Mouse (Mus musculus): ENCODE data around the gene Rab5if.
"Not testable (repeated sequence)": the region's sequence is repeated elsewhere in the genome, so short reads cannot be mapped to it uniquely, and the experiment has no call there.

The Rab5if gene

DNA sequence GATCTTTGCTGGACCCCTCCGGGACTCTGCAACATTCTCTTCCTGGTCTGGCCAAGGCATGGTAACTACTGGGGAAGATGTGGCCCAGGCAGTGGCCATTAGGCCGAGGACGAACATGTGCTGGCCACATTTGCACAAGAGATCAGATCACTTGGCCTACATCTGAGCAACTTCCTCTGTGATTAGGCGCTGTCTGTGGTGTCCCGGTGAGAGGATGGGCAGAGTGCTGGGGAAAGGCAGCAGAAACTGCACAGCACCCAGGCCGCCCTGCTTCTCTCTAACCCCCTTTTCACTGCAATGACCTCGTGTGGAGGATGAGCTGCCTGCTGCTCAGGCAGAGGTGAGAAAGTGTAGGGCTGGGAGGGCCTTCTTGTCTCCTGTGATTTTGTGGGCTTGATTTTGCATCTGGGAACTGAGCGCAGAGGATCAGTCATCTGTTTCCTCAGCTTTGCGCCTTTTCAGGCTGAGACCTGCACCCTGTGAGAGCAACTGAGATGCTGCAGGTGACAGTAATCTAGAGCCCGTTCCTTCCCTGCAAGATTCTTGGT lies 23.2 kb downstream of the Rab5if start:
- no peak for DNase-seq (ENCODE audit: low read depth, low spot score)

DNA sequence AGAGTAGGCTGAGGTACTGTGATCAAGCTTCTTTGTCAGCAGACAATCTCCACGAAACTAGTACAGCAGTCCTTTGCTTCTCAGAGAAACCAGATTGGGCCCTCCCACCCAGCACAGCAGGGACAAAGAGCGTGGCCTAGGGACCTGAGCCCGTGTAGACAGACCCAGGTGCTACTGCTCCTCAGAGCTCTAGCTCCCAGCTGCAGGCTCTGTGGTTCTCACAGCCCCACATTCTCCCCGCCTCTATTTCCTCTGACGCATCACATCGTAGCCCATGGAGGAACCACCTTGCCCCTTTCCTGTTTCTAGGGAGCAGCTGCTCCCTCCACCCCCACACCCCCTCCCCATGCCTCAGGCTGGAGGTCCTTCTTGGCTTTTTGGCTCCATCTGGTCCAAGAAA lies 24.1 kb downstream of the Rab5if start, which contains the start of gene Sla2:
Sla2 (minus strand) TSS at position 176 of the 400 bp plus-strand sequence.
- DNase-seq (ENCODE audit: low read depth, low spot score), result no peak

DNA sequence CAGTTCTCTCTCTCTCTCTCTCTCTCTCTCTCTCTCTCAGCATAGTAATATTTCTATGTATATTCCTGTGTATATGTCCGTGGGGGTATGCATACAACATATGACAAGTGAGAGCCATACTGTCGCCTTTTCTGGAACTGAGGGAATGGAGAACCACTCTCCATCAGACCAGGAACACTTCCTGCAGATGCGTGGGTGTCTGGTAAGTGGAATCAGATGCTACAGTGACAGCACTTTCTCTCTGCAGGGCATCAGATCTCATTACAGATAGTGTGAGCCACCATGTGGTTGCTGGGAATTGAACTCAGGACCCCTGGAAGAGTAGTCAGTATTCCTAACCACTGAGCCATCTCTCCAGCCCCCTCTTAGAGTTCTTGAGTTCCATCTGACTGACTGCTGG lies 25.6 kb downstream of the Rab5if start:
- DNase-seq (ENCODE audit: low read depth, low spot score), result no peak

DNA sequence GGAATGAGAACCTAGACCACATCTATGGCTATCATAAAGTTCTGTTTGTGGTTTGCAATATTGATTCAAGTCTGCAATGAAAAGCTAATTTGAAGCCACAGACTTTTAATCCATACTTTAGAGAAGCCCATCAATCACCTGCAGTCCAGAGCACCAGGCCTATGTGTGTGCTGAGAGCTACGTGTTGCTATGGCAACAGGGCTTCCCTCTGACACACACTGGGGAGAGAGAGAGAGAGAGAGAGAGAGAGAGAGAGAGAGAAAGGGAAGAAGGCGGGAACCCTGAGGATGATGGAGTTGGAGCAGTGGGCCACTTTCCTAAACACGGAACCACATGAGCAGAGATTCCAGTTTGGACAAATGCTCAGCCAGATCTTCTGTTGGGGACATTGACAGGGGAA lies 29.3 kb downstream of the Rab5if start:
- DNase-seq (ENCODE audit: low read depth, low spot score), result peak; percentile 30

DNA sequence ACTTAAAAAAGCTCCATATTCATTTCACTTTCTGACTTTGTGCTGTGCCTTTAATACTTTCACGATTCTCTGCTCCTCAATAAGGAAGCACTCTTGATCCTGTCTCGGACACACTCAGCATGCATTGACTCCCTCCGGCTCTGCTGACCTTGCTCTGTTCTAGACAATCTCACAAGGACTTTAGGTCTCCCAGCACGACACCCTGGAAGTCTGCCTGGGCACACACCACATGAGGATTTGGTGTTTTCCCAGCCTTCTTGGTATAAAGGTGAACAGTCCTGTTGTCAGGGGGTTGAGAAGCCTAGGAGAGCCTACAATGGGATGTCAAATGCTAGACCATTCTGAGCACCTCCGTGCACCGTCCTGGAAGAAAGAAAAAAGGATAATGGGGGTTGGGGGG lies 29.9 kb downstream of the Rab5if start:
- no peak for DNase-seq (ENCODE audit: low read depth, low spot score)

DNA sequence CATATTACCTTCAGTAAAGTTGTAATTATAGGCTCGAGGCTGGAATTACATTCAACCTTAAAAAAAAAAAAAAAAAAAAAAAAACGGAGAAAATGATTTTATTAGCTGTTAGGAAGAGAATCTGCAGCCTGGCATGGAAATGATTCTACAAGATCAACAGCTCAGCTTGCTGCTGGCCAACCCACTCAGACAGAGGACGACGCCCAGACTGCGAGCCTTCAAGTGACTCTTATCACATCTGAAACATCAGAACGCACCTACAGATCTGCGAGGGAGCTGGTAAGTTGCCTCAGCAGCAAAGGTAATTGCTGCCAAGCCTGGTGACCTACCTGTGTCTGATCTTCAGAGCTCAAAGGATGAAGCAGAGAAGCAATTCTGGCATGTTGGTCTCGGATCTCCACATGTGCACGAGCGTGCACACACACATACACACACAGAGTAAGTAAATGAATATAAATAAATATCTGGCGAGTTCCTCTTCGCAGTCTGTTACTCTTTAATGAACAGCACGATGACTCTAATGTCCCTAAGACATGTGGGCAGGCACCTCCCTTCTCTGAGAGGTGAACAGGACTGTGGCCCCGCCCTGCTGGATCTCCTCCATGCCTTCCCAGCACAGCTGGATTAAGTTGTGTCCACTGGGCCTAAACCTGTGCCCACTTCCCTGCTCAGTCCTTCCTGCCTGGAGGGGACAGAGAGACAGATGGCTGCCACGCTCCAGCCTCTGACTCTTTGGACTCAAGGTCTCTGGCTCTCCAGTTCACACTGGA lies 31.8 kb downstream of the Rab5if start:
- no peak for DNase-seq (ENCODE audit: low read depth, low spot score)

DNA sequence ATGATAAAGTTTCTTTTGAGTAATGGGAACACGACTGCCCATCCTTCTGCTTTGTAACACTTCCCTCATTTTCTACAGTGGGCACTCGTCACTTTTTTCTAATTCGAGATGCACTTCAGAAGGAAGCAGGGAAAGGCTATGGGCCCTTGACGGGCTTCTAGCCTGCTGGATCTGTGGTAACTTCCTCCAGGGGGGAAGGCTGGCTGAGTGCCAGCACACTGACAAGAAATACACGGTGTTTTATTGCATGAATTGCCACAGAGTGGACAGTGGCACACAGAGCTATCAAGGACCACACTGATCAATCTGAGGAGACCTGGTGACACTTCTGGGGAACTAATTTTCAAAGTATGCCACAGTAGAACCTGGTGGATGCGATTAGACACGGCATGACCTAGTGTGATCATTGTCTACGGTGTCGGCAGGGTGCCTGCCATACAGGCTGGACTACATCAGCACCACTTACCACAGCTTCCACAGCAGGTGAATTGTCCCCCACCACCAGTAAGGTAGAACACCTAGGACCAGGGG lies 33.5 kb downstream of the Rab5if start:
- DNase-seq (ENCODE audit: low read depth, low spot score), result no peak

DNA sequence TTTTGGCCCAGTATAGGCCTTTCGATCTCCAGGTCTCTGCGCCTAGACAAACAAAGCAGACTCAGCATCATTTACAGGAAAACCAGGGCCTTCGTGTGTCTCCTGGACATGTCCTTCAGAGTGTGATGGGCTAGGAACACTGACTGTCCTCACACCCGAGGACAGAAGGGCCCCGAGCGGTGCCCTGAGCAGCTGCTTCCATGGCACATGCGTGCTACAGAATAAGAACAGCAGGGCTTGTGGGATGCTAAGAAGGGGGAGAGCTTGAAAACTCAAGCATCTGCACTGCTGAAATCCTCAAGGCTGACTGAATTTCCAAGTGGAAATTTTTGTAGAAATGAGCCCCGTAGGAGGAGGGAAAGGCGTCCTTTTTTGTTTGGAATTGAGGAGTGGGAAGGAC lies 34.1 kb downstream of the Rab5if start:
- DNase-seq (ENCODE audit: low read depth, low spot score), result no peak

DNA sequence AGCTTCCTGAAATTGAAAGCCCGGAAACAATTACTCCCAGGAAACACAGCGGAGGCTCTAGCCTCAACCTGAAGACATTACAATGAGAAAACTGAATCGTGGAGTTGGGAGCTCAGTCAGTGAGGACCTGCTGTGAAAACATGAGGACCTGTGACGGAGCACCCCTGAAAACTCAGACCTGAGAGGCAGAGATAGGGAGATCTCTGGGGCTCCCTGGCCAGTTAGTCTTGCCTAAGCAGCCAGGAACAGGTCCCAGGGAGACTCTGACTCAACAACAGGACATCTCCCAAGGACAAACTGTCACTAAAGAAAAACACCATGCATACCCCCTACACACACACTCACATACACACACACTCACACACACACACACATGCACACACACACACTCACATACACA lies 35.4 kb downstream of the Rab5if start:
- DNase-seq (ENCODE audit: low read depth, low spot score), result no peak

DNA sequence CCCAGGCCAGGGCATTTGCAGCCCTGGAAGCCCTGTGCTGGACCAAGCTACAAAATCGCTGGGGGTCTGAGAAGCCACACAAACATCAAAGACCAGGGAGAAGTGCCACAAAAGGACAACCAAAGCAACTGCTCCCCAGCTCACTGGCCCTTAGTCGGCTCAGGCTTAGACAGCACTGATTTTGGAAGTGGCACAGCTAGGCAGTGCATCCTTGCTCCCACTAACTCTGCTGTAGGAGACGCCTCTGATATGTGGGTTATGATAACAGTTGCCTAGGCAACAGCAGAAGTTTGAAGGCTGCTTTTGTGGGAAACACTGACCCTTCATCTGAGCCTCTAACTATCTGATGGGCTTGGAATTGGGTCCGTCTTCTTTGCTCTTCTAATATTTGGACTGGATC lies 36.3 kb downstream of the Rab5if start:
- no peak for DNase-seq (ENCODE audit: low read depth, low spot score)

DNA sequence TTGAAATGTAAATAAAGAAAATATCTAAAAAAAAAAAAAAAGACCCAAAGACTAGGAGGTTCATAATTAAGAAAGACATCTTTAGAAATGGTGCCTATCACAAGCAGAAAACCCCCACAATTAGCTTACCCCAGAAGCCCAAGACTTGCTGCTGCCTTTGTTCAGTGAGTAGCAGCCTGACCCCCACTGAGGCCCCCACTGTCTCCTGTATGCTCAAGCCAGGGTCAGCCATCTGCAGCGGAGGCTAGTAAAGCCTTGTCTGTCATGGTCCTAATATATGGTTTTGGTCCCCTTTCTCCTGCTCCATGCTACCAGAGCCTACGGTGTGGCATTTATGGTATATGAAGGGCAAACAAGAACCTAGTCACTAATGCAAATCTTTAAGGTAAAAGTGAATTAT lies 38.4 kb downstream of the Rab5if start:
- no peak for DNase-seq (ENCODE audit: low read depth, low spot score)

DNA sequence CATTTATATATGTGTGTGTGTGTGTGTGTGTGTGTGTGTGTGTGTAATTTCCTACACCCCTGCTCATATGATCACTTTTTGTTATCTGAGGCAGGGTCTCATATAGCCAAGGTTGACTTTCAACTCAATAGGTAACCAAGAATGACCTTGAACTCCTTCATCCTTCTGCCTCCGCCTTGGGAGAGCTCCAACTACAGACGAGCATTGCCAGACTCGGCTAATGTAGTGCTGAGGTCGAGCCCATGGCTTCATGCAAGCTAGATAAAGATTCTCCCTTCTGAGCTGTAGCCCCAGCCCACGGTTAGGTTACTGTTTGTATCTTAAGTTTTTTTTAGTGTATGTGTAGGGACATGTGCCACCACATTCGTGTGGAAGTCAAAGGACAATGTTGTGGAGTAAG lies 39.0 kb downstream of the Rab5if start:
- no peak for DNase-seq (ENCODE audit: low read depth, low spot score)

DNA sequence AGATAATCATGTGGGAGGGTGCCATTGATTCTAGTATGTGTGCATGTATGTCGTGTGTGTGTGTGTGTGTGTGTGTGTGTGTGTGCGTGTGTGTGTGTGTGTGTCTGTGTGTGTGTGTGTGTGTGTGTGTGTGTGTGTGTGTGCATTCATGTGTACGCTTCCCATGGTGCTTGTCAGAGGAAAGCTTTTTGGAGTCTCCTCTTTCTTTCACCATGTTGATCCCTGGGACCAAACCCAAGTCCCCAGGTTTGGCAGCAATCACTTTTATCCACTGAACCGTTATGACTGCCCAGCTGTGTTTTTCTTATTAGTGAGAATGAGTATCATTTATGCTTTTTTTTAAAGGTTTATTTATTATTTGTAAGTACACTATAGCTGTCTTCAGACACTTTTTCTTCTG lies 39.5 kb downstream of the Rab5if start:
- not testable (repeated sequence) for DNase-seq (ENCODE audit: low read depth, low spot score)

DNA sequence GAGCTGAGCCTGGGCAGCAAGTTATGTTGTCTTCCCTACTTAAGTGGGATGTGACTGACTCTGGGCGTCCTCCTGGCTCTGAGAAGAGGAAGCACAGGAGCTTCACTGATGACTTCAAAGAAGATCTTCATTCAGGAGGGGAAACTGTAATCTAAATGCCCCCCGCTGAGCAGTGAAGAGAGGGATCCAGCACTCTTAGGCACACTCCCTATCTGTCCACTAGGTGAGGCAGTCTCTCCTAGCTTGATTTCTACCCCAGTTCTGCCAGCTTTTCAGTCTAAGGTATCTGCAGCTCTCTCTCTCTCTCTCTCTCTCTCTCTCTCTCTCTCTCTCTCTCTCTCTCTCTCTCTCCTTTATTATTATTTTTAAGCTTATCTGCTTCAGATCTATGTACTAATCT lies 40.4 kb downstream of the Rab5if start:
- peak; percentile 59 for DNase-seq (ENCODE audit: low read depth, low spot score)

DNA sequence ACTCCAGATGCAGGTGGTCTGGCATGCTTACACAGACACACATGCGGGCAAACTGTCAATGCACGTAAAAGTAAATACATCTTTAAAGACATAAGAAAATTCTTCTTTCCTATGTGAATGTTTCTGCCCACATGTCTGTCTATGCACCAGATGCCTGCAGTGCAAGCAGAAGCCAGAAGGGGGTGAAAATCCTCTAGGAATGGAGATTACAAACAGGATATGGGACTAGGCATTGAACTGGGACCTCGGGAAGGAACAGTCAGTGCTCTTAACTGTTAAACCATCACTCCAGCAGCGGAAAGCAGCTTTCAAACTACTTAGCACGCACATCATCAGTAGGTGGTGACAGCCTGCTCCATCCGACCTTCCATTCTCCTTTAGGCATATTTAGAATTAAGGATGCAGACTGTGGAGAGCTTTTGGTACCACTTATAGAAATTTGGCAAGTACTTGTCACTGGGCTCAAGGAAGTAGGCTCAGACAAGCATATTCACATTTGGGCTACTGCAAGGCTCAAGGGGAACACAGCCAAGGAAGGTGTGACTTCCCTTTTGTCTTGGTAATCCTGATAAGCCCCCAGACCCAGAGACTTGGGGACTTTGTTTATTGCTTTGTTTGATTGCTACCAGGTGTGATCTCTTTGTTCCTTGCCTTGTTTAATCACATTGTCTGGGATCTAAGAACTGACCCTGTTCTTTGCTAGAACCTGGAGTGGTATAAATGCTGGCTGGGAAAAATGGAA lies 42.2 kb downstream of the Rab5if start:
- peak; percentile 49 for DNase-seq (ENCODE audit: low read depth, low spot score)

DNA sequence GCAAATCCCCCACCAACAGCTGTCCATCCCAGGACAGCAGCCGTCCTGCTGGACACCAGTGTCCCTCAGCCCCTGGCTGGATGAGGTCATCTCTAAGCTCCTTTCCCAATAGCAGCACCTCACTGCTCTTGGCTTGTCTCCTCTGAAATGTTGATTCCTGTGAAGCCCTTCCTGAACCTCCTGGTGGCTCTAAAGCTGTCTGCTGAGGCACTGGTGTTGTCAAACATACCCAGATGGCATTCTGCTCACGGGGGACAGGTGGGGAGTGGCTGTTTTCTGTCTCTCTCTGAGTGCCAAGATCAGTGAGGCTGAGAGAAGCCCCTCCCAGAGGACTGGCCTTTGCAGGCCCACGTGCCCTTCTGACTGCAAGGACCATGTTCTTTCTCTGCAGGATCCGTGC lies 43.0 kb downstream of the Rab5if start:
- DNase-seq (ENCODE audit: low read depth, low spot score), result not testable (repeated sequence)

DNA sequence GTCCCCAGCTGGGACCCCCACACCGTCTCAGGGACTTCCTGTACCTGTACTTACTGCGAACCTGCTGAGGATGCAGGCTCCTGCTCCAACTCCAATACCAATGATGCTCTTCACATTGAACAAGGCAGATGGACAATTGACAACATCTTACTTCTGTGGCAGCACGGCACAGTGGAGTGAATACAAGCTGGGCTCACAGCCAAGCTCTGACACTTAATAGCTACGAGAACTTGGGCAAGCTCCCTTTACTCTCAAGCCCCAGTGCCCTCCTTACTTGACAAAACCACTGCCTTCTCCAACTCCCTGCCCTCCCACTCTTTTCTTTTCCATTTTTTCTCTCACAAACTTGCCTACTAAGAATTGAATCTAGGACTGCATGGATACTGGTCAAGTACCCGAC lies 50.3 kb downstream of the Rab5if start:
- DNase-seq (ENCODE audit: low read depth, low spot score), result no peak

DNA sequence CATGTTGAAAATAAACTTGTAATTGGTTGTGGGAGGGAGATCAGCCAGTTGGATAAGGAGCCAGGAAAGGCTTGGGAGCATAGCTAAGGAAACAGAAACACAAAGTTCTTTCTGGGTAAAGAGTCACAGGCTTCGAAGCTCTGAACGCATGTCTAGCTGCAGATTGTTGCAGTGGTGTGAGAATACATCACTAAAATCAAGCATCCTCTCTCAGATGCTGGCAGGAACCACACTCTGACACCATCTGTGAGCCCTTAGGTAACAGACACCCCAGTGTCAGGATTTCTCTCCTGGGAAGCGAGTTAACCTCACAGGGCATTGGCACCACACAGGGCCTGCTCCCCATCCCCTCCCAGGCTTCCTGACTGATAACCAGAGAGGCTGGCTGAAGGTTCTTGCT lies 52.6 kb downstream of the Rab5if start:
- no peak for DNase-seq (ENCODE audit: low read depth, low spot score)

DNA sequence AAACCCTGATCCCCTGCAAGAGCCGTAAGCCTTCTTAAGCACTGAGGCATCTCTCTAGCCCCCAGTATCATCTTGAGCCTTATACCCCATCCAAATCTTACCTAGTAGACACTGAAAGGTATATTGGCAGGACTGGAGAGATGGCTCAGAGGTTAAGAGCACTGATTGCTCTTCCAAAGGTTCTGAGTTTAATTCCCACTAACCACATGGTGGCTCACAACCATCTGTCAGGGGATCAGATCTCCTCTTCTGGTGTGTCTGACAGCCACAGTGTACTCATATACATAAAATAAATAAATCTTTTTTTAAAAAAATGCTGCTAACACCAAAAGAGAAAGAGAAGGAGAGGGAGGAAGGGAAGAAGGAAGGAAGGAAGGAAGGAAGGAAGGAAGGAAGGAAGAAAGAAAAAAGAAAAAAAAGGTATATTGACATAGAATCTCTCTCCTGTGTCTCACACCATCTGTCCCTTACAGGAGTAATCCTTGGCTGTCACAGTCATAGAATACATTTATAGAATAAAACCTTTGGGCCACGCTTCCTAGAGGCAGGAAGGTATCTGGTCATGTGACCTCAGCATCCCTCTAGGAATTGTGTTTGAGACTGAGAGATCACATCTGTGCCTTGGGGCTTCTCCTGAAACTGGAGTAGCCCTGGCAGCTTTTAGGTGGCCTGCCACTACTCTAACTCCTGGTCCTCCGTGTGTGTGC lies 53.6 kb downstream of the Rab5if start:
- no peak for DNase-seq (ENCODE audit: low read depth, low spot score)

DNA sequence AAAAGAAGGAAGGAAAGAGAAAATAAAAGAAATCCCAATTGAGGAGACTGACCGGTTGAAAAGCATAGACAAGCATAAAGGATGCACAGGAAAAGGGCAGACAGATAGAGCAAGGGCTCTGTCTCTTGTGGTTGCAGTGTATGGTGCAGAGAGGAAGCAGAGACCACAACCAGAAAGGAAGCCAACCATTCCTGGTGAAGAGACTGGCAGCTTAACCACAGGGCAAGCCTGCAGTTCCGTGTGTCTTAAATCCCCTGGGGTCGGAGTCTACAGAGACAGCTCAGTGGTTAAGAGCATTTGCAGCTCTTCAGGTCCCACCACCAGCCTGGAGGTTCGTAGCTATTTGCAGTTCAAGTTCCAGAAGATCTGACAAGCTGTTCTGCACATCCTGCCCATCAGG lies 55.6 kb downstream of the Rab5if start:
- DNase-seq (ENCODE audit: low read depth, low spot score), result no peak

DNA sequence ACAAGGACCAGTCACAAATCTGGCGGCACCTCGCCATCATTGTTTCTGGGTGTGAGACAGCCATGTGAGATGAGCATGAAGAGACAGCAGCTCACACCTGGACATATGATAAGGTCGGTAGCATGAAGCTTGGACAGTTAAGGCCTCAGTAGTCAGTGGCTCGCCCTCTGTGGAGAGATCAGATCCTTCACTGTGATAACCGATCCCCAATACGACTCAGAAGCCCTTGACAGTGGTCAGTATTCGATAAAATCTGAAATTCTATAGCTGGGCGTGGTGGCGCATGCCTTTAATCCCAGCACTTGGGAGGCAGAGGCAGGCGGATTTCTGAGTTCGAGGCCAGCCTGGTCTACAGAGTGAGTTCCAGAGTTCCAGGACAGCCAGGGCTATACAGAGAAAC lies 56.3 kb downstream of the Rab5if start:
- not testable (repeated sequence) for DNase-seq (ENCODE audit: low read depth, low spot score)

DNA sequence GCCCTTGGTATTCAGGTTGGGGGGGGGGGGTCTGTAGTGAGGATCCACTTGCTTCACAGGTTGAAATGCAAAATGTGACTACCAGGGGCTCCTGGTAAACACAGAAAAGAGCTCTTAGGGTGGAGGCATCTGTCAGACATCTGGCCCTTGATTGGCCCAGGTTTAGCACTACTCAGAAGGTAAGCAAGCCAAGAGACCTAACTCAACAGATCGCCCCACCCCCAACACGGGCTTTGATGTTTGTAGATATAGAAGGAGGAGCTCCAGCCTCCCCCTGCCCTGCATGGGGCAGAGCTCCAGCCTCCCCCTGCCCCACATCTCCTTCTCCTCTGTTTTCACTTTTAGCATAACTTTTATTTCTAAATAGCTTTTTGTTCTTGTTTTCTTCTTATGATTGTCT lies 56.9 kb downstream of the Rab5if start:
- no peak for DNase-seq (ENCODE audit: low read depth, low spot score)

All from R1 (cell line).